Mouse (Mus musculus) midbrain, embryonic 11.5 days (tissue): ENCODE results near the gene Ces2b. TPM values are rescaled to one million over a fixed set of nuclear protein-coding genes. Genes with fewer than 3 reads are reported as not detected.

Source experiments
- polyA plus RNA-seq: library from polyadenylated mRNA; unstranded; fragments of >200 nt; fragmentation: Nextera tagmentation; extraction: Ambion mirVana; gene quantifications from 2 replicates; pipeline ENCODE4 v1.2.1, GENCODE M21; 2014

Gene Ces2b
- polyA plus RNA-seq, 1 experiment from 2014 or later, result 0.15 TPM

Other genes starting within 250 kb of the Ces2b start
- gene Pdp2, start 240.1 kb upstream of the Ces2b start, polyA plus RNA-seq, result 17.2 and 17.3 TPM in 2 replicates
- gene Cdh16, start 207.2 kb upstream of the Ces2b start, polyA plus RNA-seq, result not detected in 2 replicates
- 2.2 and 3.1 TPM in 2 replicates for gene Rrad, start 200.2 kb upstream of the Ces2b start, polyA plus RNA-seq
- gene Ciao2b, start 189.6 kb upstream of the Ces2b start, polyA plus RNA-seq, result 95.2 and 95.7 TPM in 2 replicates
- gene Ces2a, start 97.6 kb upstream of the Ces2b start, polyA plus RNA-seq, result not detected in 2 replicates
- gene Ces2c, start 15.5 kb downstream of the Ces2b start, polyA plus RNA-seq, result not detected in 2 replicates
- gene Ces2e, start 94.7 kb downstream of the Ces2b start, polyA plus RNA-seq, result not detected in 2 replicates
- not detected in 2 replicates for gene Ces2f, start 115.8 kb downstream of the Ces2b start, polyA plus RNA-seq
- 0.05 TPM in 1 of 2 replicates, not detected in the other for gene Ces2g, start 130.1 kb downstream of the Ces2b start, polyA plus RNA-seq
- gene Ces2h, start 169.3 kb downstream of the Ces2b start, polyA plus RNA-seq, result not detected in 2 replicates
- gene Ces3a, start 217.0 kb downstream of the Ces2b start, polyA plus RNA-seq, result not detected in 2 replicates